Mouse (Mus musculus): ENCODE measurements around the gene Itfg2. TPM values are rescaled to one million over a fixed set of nuclear protein-coding genes. Genes with fewer than 3 reads are reported as not detected.

Itfg2 gene
- polyA plus RNA-seq, 1 experiment from 2014 or later: 50.7 TPM

DNA sequence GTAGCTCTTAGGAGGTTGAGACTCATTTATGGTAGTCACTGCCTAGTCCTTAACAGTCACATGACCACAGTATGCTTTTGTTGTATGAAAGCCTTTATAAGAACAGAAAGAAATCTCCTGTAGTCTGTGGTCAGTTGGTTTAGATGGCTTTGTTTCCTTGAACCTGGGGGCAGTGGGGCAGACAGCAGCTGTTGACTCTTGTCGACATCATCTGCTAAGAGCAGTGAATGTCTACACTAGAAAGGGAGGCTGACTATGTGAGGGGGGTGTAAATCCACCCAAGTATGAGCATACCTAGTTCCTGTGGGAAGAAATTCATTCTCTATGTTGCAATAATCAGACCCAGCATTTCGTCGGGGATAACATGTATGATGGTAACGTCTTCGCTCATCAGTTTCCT, 22.3 kb upstream of the Itfg2 start:
- 96% methylated on average over 5 of the region's 5 CpGs for WGBS
- ATAC-seq (replicated peaks): no peak
- no peak overlapping the region for H3K4me3 ChIP-seq

DNA sequence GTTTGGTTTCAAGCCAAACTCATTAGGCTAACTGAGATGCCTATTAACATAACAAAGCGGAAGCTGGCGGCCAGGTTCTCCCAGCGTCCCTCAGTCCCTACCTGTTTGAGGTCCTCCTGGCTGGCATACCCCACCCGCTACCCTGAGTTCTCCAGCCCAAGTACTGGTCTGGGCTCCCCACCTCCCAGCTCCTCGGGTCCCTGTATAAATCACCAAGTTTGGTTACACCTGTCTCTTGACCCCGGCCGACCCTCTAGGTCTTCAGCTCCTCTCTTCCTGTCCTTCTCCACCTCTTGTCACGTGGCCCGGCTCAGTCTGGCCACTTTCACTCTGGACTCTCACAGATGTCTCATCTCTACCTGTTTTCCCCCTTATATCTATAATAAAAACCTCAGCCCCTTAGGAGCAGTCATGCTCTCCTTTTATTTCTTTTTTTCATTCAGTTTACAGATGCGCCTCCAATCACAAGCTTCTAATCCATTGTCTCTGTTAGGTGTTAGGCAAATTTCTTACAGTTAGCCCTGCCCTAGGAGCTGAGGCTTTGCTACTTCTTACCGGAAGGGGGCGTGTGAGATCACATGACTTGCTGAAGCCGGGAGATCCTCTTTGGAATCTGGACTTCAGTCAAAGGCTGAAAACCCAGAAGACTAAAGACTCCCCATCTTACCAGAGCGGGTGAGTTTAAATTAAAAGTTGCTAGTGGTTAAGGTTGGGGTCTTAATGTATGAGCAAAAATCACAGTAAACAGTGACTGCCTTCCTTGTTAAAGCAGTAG, 21.2 kb upstream of the Itfg2 start:
- Histone ChIP-seq H3K9ac (no peak overlapping the region), H3K4me3 (peak overlapping the region; percentile 20), H3K9me3 (no peaks in the 10 kb centered on the region), H3K27me3 (replicated peaks) (no peaks in the 10 kb centered on the region), H3K36me3 (replicated peaks) (no peaks in the 10 kb centered on the region), H3K4me1 (peaks cover 7% of the 10 kb centered on the region; the same call in 1 of the 2 replicates), H3K27ac (no peak overlapping the region), H3K4me2 (peak overlapping the region; percentile 39)
- peak; percentile 64 for ATAC-seq (replicated peaks)
- 15% methylated on average over 14 of the region's 14 CpGs for WGBS

More for the DNA sequence above, 22.3 kb upstream of the Itfg2 start:
- Histone ChIP-seq H3K36me3 (replicated peaks) (no peaks in the 10 kb centered on the region), H3K4me1 (peaks cover 7% of the 10 kb centered on the region; the same call in 1 of the 2 replicates), H3K27ac (no peak overlapping the region), H3K9ac (no peak overlapping the region), H3K4me2 (no peak overlapping the region), H3K27me3 (replicated peaks) (no peaks in the 10 kb centered on the region), H3K9me3 (no peaks in the 10 kb centered on the region)

DNA sequence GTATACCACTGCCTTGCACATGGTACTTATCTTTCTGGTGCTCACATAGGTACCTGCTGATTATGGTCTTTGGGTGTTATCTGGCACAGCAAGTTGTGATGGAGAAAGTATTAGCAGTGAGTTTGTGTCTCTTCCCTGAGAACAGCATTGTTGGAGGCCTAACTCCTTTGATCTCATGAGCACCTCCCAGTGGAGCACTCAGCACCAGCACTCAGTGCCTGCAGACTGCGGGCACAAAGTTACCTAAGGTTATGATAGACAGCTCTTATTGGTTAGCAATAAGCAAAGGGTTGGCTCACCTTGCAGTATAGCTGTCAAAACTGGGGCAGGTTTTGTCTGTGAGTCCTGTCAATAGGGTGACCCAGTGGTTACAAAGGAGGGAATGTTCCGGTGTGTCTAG, 15.5 kb upstream of the Itfg2 start:
- peaks cover 8% of the 10 kb centered on the region; the same call in 1 of the 2 replicates for H3K36me3 ChIP-seq (replicated peaks)
- no peak overlapping the region for H3K4me2 ChIP-seq
- H3K27ac ChIP-seq: no peak overlapping the region
- H3K9me3 ChIP-seq: no peaks in the 10 kb centered on the region
- H3K4me1 ChIP-seq: peaks cover 16% of the 10 kb centered on the region
- no peak overlapping the region for H3K4me3 ChIP-seq
- H3K9ac ChIP-seq: no peak overlapping the region
- no peak for ATAC-seq (replicated peaks)
- H3K27me3 ChIP-seq (replicated peaks): no peaks in the 10 kb centered on the region
- WGBS: 100% methylated on average over 2 of the region's 2 CpGs

DNA sequence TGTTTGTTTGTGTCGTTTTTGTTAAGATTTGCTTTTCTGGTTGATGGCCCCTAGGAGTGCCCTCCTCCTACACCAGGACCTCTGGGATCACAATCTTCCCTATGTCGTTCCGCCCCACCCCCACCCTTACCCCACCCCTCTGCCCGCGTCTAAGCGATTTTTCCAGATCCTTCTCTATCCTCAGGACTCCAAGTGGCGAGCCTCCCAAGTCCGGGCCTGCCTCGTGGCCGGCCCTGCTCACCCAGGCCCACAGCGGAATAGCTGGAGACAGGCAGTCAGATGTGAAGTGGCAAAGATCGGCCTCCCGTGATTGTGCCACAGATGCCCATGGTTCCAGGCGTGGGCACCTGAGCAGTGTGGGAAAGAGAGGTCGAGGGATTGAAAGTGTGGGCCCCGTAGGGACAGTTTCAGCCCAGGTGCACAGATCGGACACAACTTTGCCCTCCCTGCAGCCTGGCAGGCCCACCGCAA, 14.2 kb upstream of the Itfg2 start:
- H3K4me3 ChIP-seq: peak overlapping the region; percentile 100
- H3K36me3 ChIP-seq (replicated peaks): peaks cover 21% of the 10 kb centered on the region
- no peak; the same call in 1 of the 2 replicates for ATAC-seq (replicated peaks)
- H3K27ac ChIP-seq: peak overlapping the region; percentile 95
- no peaks in the 10 kb centered on the region for H3K27me3 ChIP-seq (replicated peaks)
- WGBS: 30% methylated on average over 18 of the region's 18 CpGs
- H3K4me1 ChIP-seq: peaks cover 16% of the 10 kb centered on the region
- H3K4me2 ChIP-seq: peak overlapping the region; percentile 66
- peak overlapping the region; percentile 13; the same call in 1 of the 2 replicates for H3K9ac ChIP-seq
- no peaks in the 10 kb centered on the region for H3K9me3 ChIP-seq

DNA sequence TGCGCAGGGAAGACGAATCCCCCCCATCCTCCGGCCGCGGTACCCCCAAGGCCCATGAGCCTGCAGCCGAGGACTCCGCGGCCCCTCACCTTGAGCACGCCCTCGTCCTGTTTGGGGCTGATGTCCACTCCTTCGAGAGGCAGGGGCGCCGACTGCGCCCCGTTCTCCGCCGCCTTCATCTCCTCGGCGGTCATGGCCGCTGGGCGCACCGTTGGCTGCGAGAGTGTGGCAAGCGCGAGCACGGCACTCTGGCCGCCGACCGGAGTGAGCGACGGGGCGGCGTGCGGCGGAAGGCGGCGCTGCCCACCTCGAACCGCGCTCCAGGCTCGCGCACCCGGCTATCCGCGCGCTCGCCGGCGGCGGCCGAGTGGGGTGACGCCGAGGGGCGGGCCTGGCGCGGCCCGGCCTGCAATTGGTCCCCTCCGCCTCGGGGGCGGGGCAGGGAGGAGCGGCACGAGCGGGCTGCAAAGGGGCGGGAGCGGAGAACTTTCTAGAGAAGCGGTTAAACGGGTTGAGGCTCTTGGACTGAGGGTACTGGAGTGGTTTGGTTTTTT, 13.7 kb upstream of the Itfg2 start, which contains the start of gene Fkbp4:
Gene Fkbp4 (minus strand): TSS at position 361 of the 554 bp plus-strand sequence.
- peak; percentile 94 for ATAC-seq (replicated peaks)
- Histone ChIP-seq H3K27ac (peak within 1 kb of the TSS; percentile 95), H3K9me3 (no peaks in the 10 kb centered on the region), H3K4me3 (peak within 1 kb of the TSS; percentile 100), H3K27me3 (replicated peaks) (no peaks in the 10 kb centered on the region), H3K9ac (peak within 1 kb of the TSS; percentile 91), H3K36me3 (replicated peaks) (peaks cover 25% of the 10 kb centered on the region), H3K4me1 (peaks cover 16% of the 10 kb centered on the region), H3K4me2 (peak within 1 kb of the TSS; percentile 66)
- under 1% methylated on average over 63 of the region's 67 CpGs for WGBS

DNA sequence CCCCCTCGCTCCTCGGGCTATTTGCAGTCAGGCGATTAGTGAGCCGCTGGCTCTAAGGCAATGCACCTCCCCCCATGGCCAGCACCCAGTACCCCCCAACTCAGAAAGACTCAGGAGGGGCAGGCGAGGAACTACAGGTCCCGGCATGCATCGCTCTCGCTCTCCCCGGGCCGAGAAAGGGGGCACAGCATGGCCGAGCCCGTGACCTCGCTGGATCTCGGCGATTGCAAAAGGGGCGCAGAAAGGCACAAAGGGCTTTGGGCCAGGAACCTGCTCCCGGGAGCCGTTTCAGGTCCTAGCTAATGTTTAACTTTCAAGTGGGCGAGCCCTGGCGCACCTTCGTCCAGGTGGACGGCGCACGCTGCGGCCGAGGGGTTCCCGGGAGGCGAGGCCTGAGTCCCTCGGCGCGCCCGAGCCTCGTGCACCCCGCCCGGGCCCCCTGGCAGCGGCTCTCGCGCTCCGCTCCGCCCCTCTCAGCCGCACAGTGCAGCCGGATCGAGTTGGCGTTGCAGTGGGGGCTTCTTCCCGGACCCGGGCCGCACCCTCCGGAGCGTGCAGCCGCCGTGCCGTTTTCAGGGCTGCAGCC, 13.1 kb upstream of the Itfg2 start:
- Histone ChIP-seq H3K36me3 (replicated peaks) (peaks cover 31% of the 10 kb centered on the region), H3K9me3 (no peaks in the 10 kb centered on the region), H3K4me3 (peak overlapping the region; percentile 100), H3K4me1 (peaks cover 16% of the 10 kb centered on the region), H3K9ac (peak overlapping the region; percentile 91), H3K27ac (peak overlapping the region; percentile 95), H3K27me3 (replicated peaks) (no peaks in the 10 kb centered on the region), H3K4me2 (peak overlapping the region; percentile 66)
- ATAC-seq (replicated peaks): peak; percentile 81
- under 1% methylated on average over 48 of the region's 52 CpGs for WGBS

DNA sequence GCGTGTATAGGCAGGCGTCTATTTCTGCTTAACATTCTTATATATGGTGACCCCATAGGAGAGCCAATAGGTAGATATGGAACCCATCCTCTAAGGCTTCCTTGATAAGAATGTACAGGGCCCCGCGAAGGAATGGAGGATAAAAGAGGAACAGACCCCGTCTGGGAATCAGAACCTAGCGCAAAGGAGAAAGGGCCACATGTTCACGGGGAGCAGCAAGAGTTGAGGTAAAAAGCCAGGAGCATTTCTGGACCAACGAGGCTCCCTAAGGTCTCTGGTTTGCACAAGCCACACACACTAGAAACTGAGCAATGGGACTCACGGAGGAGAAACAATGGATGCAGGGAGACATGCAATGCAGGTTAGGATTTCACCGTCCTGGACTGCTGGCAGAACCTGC, 12.6 kb upstream of the Itfg2 start:
- H3K36me3 ChIP-seq (replicated peaks): peaks cover 36% of the 10 kb centered on the region
- ATAC-seq (replicated peaks): 0 out of 2 replicates have a peak, but pooled peaks have one; percentile 0
- H3K4me2 ChIP-seq: peak overlapping the region; percentile 66
- peak overlapping the region; percentile 91 for H3K9ac ChIP-seq
- 2% methylated on average over 10 of the region's 10 CpGs for WGBS
- no peaks in the 10 kb centered on the region for H3K9me3 ChIP-seq
- H3K4me1 ChIP-seq: peaks cover 16% of the 10 kb centered on the region
- no peaks in the 10 kb centered on the region for H3K27me3 ChIP-seq (replicated peaks)
- H3K4me3 ChIP-seq: peak overlapping the region; percentile 100
- peak overlapping the region; percentile 95 for H3K27ac ChIP-seq

DNA sequence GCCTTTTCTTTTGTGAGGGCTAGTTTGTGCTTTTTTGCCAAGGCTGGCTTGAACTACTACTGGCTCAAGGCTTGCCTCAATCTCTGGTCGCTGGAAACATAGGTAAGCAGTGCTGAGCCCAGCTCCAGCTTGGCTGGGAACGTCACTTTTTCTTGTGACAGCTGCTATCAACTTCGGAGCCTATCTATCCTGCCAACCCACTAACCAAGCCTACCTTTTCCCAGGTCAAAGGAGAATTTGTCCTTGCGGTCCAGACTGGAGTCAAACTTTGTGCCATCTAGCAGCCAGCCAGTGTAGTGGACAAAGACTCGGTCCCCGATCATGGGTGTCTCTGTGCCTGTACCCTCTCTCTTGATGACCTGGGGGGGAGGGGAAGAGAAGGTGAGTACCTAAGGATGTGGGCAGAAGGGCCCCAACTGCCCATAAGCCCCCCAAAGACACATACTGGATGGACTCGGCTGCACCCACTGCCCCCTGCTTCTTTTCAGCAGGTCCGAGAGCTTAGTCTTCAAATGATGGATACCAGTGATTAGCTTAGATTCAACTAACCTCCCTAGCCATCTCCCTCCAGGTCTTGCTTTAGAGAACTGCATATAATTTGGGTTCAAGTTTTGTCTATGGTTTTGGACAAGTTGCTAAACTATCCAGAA, 11.8 kb upstream of the Itfg2 start:
- H3K4me3 ChIP-seq: peak overlapping the region; percentile 100
- H3K27ac ChIP-seq: peak overlapping the region; percentile 95; the same call in 1 of the 2 replicates
- ATAC-seq (replicated peaks): no peak
- no peaks in the 10 kb centered on the region for H3K27me3 ChIP-seq (replicated peaks)
- peak overlapping the region; percentile 91 for H3K9ac ChIP-seq
- WGBS: 91% methylated on average over 8 of the region's 8 CpGs
- peaks cover 44% of the 10 kb centered on the region for H3K36me3 ChIP-seq (replicated peaks)
- H3K4me1 ChIP-seq: peaks cover 16% of the 10 kb centered on the region
- no peaks in the 10 kb centered on the region for H3K9me3 ChIP-seq
- peak overlapping the region; percentile 66 for H3K4me2 ChIP-seq

DNA sequence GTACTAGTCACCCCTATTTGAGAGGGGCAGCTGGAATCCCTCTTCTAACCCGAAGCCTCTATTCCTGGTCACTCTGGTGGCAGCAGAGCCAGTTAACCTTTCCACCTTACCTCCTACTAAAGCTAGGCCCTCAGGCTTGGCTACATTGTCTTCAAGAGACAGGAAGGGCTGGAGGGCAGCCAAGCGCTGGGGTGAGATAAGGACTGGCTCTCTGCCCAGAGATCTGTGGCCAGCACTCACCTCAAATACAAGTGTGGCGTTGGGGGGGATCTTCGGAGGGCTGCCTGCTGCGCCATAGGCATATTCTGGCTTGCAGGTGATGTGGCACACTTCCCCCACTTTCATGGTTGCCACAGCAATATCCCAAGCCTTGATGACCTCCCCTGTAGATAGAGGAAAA, 10.7 kb upstream of the Itfg2 start:
- Histone ChIP-seq H3K4me3 (no peak overlapping the region), H3K27me3 (replicated peaks) (no peaks in the 10 kb centered on the region), H3K4me1 (peaks cover 16% of the 10 kb centered on the region), H3K9ac (no peak overlapping the region), H3K36me3 (replicated peaks) (peaks cover 52% of the 10 kb centered on the region), H3K9me3 (no peaks in the 10 kb centered on the region), H3K4me2 (no peak overlapping the region), H3K27ac (no peak overlapping the region)
- WGBS: 82% methylated on average over 5 of the region's 5 CpGs
- ATAC-seq (replicated peaks): no peak

DNA sequence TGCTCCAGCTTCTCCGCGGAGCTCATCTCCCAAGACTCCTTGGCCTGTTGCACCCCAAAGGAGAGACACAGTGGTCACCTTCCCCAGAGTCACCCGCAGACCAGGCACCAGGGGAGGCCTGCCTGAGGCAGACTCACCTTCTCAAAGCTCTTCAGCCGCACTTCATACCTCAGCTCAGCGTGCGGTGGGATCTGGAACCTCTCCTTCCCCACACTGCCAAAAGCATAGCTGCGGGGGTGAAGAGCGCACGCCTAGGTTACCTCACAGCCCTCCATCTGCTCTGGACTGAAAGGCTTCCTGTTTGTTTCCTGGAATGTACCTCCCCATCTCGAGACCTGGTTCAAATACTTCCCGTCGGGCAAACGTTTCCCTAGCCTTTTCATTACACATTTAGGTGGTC, 8.8 kb upstream of the Itfg2 start:
- H3K4me2 ChIP-seq: no peak overlapping the region
- WGBS: 95% methylated on average over 13 of the region's 13 CpGs
- H3K27me3 ChIP-seq (replicated peaks): no peaks in the 10 kb centered on the region
- H3K4me3 ChIP-seq: no peak overlapping the region
- H3K4me1 ChIP-seq: peaks cover 11% of the 10 kb centered on the region
- peaks cover 70% of the 10 kb centered on the region for H3K36me3 ChIP-seq (replicated peaks)
- ATAC-seq (replicated peaks): no peak
- H3K9me3 ChIP-seq: no peaks in the 10 kb centered on the region
- no peak overlapping the region for H3K9ac ChIP-seq
- H3K27ac ChIP-seq: no peak overlapping the region

DNA sequence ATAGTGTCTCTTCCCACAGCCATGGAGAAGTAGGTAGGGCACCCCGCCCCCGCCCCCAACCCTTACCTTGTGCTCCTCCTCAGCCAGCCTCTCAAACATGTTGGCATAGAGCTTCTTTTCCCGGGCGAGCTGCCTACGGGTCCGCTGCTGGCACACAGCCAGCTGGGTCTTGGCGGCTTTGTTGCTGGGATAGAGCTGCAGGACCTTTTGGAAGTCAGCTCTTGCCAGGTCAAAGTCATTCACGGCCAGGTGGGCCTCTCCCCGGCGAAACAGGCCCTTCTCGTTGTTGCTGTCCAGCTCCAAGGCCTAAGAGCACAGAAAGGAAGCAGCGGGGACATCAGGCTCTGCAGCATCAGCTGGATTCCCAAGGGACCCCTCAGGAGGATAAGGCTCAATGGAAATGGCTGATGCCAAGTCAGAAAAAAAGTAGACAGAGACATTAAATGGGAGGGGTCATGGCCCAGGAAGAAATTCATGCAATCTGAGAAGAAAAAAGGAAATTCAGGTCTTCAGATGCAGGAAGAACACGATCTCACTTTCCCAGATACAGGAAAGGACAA, 7.7 kb upstream of the Itfg2 start:
- Histone ChIP-seq H3K27ac (no peak overlapping the region), H3K4me1 (peaks cover 11% of the 10 kb centered on the region), H3K9me3 (no peaks in the 10 kb centered on the region), H3K4me3 (no peak overlapping the region), H3K27me3 (replicated peaks) (no peaks in the 10 kb centered on the region), H3K9ac (no peak overlapping the region), H3K36me3 (replicated peaks) (peaks cover 72% of the 10 kb centered on the region), H3K4me2 (no peak overlapping the region)
- 83% methylated on average over 13 of the region's 13 CpGs for WGBS
- no peak for ATAC-seq (replicated peaks)

DNA sequence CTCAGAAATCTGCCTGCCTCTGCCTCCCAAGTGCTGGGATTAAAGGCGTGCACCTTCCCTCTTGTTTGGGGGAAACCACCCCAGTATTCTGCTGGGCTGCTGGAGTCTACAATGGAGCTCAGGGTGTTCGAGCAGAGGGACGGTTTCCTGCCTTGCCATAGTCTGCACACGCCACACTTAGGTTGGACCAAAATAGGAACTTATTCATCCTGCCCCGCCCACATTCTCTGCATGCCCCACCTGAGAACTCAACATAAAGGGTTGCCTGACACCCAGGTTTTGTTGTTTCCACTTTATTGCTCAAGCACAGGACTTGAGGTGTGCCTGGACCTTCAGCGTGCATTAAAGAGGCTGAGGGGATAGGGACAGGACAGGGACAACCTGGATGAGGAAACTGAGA, 5.1 kb upstream of the Itfg2 start:
- 93% methylated on average over 6 of the region's 6 CpGs for WGBS
- peaks cover 60% of the 10 kb centered on the region for H3K36me3 ChIP-seq (replicated peaks)

More for the DNA sequence above, 5.1 kb upstream of the Itfg2 start:
- Histone ChIP-seq H3K4me3 (no peak overlapping the region), H3K9ac (no peak overlapping the region), H3K27me3 (replicated peaks) (no peaks in the 10 kb centered on the region), H3K4me2 (no peak overlapping the region), H3K4me1 (peaks cover 3% of the 10 kb centered on the region; the same call in 1 of the 2 replicates), H3K9me3 (no peaks in the 10 kb centered on the region), H3K27ac (no peak overlapping the region)
- no peak for ATAC-seq (replicated peaks)

Measured in midbrain, embryonic 15.5 days (tissue).